Mouse (Mus musculus): ENCODE measurements at regions not wholly inside any gene's neighbourhood (a gene's known extent, or its start where the extent isn't known, plus 50 kb on each side); places are given as distances from the start of the nearest gene placed in this dataset.
"Not testable (repeated sequence)": the region's sequence is repeated elsewhere in the genome, so short reads cannot be mapped to it uniquely, and the experiment has no call there.

GRCm38 (mm10) chr6:5663433-5664175, 61.8 kb upstream of the Dync1i1 start:
- DNase-seq (ENCODE audit: low read depth) = no peak

DNA sequence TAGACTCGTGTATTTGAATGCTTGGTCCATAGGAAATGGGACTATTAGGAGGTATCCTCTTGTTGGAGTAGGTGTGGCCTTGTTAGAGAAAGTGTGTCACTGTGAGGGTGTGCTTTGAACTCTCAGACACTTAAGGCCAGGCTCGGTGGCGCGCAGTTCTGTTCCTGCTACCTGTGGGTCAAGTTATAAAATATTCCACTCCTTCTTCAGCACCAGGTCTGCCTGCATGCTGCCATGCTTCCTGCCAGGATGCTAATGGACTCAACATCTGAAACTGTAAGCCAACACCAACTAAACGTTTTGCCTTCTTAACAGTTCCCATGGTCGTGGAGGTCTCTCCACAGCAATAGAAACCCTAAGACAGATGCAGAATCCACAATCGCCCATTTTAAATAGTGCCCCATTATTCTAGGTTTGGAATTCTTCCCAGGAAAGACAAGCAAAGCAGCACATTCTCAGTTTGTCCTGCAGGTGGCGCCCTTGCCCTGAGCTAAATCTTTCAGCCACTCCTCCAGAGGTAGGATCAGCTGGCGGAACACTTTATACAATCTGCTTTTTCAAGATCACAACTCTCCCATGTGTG, 80.2 kb upstream of the Dync1i1 start:
- DNase-seq (ENCODE audit: low read depth) = peak; percentile 20

- DNase-seq (ENCODE audit: low read depth) = no peak
These were observed 91.2 kb upstream of the Dync1i1 start for GRCm38 (mm10) chr6:5634222-5634621.

DNA sequence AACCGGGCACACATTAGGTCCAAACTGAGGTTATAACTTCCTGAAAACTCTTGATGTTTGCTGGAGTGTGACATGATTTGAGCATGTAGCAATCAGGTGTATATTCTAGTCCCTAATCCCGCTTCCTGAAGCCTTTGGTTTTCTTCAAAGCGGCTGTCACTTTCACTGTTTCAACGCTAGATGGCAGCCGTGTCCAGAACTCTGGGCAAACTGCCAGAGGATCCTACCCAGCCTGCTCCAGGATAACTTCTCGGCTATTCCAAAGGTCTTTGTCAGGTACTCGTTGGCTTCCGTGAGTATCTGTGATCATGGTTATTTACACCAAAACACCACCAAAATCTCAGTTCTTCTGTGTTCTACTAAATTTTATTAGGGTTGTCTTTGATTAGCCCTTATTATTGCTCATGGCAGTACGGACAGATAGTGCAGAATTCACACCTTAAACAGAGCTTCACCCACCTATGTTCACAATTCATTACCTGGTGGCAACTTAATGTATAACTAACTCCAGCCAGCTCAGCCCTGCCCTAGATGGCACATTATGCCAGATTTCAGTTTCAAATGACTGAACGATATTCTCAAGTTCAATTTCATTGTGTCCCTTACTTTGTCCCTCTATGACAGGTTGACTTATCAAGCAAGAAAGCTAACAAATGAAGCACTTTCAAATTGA, 92.3 kb upstream of the Dync1i1 start:
- DNase-seq (ENCODE audit: low read depth) = peak; percentile 16

GRCm38 (mm10) chr6:5624085-5624484, 101.4 kb upstream of the Dync1i1 start:
- no peak for DNase-seq (ENCODE audit: low read depth)

GRCm38 (mm10) chr6:5621582-5621981, 103.9 kb upstream of the Dync1i1 start:
- no peak for DNase-seq (ENCODE audit: low read depth)

GRCm38 (mm10) chr6:5594011-5594410, 97.9 kb upstream of the Pdk4 start:
- DNase-seq (ENCODE audit: low read depth) = no peak

- peak; percentile 52 for DNase-seq (ENCODE audit: low read depth)
These were observed 93.5 kb upstream of the Pdk4 start for GRCm38 (mm10) chr6:5589635-5590034.

DNA sequence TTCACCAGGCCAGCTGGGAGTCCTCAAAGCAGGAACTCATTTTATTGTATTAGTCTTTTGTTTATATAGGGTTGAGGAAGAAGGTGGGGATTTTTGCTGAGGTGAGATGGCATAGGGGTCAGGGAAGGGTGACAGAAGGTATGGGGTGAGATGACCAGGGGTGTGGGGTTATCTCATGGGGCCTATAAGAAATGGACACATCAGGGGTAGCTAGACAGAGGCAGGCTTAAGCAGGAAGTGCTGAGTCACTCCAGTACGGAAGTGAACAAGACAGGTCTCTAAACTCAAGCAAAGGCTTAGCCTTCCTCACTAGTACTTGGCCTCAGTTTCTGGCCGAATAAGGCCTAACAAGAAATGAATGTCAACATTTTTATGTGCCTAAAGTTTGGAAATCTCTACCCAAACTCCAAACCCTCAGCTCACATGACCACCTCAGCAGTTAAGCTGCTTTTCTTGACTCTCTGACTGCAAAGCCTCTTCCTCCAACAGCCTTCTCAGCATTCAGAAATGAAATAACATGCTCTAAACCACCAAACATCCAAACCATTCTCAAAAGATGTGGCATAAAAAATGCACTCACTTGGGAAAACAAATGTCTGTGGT, 86.9 kb upstream of the Pdk4 start:
- no peak for DNase-seq (ENCODE audit: low read depth)

- not testable (repeated sequence) for DNase-seq (ENCODE audit: low read depth)
These were observed 80.8 kb upstream of the Pdk4 start for GRCm38 (mm10) chr6:5576891-5577290.

DNA sequence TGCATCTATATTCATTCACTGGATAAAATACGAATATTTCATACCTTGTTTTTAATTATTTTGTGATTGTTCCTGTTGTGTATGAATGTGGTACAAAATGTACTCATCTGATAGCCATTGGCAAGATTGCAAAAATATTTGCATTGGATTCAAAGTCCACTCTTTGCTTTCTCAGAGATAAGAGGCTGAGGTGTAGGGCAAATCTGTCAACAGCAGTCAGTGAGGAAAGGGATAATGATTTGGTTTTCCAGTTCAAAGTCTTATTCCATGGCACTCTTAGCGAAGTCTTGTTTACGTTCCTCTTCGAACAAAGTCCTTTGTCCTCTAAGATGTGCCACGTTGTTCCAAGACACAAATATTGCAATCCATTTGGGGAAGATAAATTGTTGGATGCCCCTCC, 70.5 kb upstream of the Pdk4 start:
- DNase-seq (ENCODE audit: low read depth) = no peak

DNA sequence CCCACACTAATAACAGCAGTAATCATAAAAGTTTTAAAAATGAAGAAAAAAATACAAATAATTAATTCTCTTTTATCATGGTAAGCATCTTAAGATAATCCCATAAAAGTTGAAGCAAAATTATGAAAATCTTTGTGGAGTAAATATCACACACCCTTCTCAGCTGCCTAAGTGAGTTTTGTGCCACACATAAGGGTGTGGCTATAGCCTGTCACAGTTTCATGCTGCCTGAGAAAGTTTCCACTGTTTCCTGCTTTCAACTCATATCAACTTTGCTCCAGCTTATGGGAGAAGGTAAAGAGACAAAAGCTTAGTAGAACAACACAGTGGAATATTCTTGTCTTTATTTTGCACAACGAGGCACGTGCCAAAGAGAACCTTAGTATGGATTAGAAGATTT, 68.9 kb upstream of the Pdk4 start:
- no peak for DNase-seq (ENCODE audit: low read depth)

DNA sequence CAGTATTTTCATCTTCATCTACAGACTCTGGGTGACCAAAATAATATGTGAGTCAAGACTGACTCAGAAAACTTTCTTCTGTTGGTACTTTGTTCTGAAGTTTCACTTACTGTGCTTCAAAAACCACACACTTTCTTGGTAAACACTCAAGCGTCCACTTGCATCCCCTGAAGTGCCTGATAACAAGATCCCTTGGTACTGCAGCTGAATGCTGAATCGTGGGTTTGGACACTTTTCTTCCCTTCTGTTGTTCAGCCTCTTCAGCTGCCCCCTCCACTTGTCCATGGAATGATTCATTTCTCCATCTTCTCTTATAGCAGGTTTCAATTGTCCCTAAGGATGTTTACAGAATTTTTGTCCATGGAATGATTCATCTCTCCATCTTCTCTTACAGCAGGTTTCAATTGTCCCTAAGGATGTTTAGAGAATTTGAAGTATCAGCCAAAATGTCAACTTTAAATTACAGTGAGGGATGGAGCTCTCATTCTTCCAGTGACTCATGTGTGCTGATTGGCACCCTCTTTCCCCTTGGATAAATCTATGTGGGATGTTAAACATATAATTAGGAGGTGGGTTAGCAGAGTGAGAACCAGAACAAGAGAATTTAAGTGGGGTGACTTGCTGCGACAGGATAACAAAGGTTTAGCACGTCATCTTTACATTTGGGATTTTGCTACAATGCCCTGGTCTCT, 57.7 kb upstream of the Pdk4 start:
- no peak for DNase-seq (ENCODE audit: low read depth)

GRCm38 (mm10) chr6:5550067-5550466, 54.0 kb upstream of the Pdk4 start:
- DNase-seq (ENCODE audit: low read depth) = no peak
